Mouse (Mus musculus): ENCODE data around the gene Fos.

Fos gene

GRCm38 (mm10) chr12:85521101-85521500, 47.4 kb downstream of the Fos start:
- in situ Hi-C loops (cut with MboI, MseI) = loop anchor here (10.0 kb wide), 1 partner anchor 1456 kb away; the partner anchor contains the start of gene Acot5

- in situ Hi-C loops (cut with MboI, MseI) = loop anchor here (10.0 kb wide), 1 partner anchor 1457 kb away; the partner anchor contains the start of gene Acot5
Observed at GRCm38 (mm10) chr12:85521673-85522072, 48.0 kb downstream of the Fos start.

DNA sequence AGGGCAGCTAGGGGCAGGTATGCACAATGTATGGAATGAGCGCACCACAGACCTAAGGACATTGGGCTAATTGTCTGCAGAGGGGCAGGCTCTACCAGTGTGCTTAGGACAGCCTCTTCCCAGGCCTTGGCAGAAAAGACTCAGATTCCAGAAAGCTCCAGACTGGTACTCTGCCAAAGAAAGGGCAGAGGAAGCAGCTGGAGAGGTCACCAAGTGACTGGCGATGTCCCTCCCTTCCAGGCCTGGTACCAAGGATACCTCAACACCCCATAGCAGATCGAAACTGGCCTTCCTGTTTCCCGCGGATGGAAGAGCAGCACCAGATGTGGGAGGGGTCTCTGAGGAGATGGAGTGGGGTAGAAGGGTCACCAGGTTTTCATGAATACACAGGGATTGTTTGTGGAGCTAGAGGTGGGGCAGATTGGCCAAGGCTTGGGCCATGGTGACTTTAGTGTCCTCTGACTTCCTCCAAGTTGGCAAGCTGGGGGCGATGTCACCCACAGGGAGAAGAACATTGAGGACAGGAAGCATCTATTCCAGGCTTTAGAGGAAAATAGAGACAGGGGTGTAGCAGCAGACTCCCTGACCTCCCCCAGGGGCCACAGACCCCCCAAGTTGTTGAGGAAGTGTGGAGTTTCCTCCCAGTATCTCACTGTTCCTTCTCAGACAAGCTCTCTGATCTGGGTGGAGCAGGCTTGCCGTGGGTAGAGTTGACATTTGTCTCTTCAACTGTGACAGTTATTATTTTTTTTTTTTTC, 49.1 kb downstream of the Fos start:
- in situ Hi-C loops (cut with MboI, MseI) = loop anchor here (10.0 kb wide), 1 partner anchor 1458 kb away; the partner anchor contains the start of gene Acot5

DNA sequence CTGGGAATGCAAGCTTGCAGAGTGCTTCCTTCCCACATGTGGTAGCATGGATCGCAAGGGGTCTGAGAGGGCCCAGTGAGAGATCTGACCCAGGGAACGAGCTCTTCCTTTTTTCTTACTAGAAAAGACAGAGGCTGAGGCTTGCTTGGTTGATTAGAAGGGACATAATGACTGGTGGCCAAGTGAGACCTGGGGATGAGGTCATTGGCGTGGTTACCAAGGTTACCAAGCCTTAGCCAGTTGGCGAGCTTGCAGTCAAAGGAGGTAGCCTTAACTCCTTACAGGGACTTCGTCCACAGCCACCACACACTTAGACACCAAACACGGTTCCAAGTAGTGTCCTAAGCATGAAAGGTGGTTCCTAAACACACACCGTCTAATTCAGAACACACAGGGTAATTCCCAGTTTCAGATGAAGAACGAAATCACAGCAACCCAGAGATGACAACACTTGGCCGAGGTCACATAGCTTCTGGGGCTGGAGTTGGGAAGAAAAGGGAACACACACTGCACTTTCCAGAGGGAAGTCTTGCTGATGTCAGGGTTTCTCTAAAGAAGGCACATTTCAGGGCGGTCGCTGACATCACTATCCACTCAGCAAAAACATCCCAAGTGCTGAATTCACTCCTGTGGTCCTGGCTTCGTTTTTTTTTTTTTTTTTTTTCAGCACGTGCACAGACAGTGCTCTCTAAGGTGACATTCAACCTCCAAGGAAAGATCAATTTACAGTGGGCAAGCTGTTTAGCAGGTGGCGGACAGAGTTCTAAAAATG, 49.9 kb downstream of the Fos start:
- in situ Hi-C loops (cut with MboI, MseI) = loop anchor here (10.0 kb wide), 1 partner anchor 1459 kb away; the partner anchor contains the start of gene Acot5

DNA sequence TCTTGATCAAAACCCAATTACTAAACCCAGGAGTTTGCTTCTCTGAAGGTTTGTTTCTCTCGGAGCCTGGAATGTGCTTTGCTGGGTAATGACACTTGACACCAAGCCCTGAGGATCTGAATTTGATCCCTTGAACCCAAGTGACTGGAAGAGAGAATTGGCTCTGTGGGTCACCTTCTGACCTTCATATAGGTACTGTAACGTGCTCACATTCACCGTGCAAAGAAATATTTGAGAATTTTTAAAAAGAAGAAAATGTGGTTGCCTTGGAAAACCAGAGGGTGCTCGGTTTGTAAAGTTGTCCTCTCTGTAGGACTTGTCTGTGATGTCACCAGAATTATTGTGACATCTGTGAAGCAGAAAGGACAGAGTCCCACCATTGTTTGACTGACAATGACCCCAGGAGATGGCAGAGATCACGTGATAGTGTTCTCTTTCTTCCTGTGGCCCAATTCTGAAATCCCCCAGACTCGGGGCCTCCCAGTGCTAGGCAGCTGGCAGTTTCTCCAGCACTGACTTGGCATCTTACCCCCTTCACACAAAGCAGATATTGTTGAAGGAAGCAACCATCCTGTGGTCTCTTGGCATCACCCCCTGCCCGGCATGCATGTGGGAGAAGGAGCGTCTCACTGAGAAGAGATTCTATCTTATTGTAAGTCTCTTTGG, 50.6 kb downstream of the Fos start:
- in situ Hi-C loops (cut with MboI, MseI) = loop anchor here (10.0 kb wide), 1 partner anchor 1460 kb away; the partner anchor contains the start of gene Acot5

DNA sequence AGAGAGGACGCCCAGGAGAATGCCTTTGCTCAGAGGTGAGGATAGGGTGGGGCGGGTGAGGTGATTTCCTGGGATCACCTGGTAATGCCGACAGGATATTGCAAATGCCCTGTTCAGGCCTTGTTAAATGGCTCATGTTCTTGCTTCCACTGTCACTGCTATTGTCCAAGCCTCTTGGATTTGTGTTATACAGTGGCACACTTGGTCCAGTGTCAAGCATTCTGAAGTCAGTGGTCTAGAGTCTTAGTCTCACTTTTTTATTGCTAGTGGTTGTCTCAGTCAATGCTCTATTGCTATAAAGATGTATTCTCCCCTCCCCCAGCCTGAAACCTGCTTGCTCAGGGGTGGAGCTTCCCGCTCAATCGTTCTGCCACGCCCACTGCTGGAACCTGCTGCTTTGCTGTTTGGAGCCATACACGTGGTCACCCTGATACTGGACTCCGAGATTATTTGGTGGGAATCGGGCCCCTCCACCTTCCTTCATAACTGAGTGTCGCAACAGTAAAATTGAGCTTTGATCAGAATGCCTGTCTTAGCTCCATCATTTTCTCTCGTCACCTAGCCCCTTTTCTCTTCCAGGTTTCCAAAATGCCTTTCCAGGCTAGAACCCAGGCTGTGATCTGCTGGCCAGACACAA, 51.3 kb downstream of the Fos start:
- in situ Hi-C loops (cut with MboI, MseI) = loop anchor here (10.0 kb wide), 1 partner anchor 1460 kb away; the partner anchor contains the start of gene Acot5
